Mouse (Mus musculus) heart, embryonic 14.5 days (tissue): ENCODE measurements at regions not wholly inside any gene's neighbourhood (a gene's known extent, or its start where the extent isn't known, plus 50 kb on each side); places are given as distances from the start of the nearest gene placed in this dataset.

ENCODE experiments used
- ATAC-seq: fragments of 200-750 bp; cut with Nextera tagmentation; 2 replicates; pipeline ENCODE4 v1.8.0; 2017; ENCODE audit warnings: low read depth, moderate TSS enrichment; ENCODE audit not compliant: insufficient number of reproducible peaks, insufficient read depth, low FRiP score
- H3K27ac ChIP-seq, 2 experiments: fragments of 200-500 bp in 1 of 2; fragments of 300-500 bp in 1 of 2; sonication (generic) in 1 of 2; replicated peaks in 1 of 2; 2 replicates each; pipeline ENCODE4 v1.5.1; 2012 to 2014; ENCODE audit warnings: low read depth in 2 of 2, low read length in 2 of 2, control low read depth in 1 of 2, mild to moderate bottlenecking in 1 of 2, mixed read lengths in 1 of 2; ENCODE audit not compliant: control insufficient read depth in 1 of 2, insufficient read depth in 1 of 2
- H3K27me3 ChIP-seq: fragments of 300-500 bp; sonication (generic); 2 replicates; pipeline ENCODE4 v1.6.1; 2014; ENCODE audit warnings: mild to moderate bottlenecking, low read length, control low read depth; ENCODE audit not compliant: control insufficient read depth, insufficient read depth
- H3K36me3 ChIP-seq: fragments of 300-500 bp; sonication (generic); 2 replicates; pipeline ENCODE4 v1.6.1; 2014; ENCODE audit warnings: mild to moderate bottlenecking, control low read depth, low read length, mixed read lengths; ENCODE audit not compliant: control insufficient read depth, insufficient read depth
- H3K4me1 ChIP-seq, 2 experiments: fragments of 200-500 bp in 1 of 2; fragments of 300-500 bp in 1 of 2; sonication (generic) in 1 of 2; 2 replicates each; pipeline ENCODE4 v1.6.1; 2012 to 2014; ENCODE audit warnings: low read length in 2 of 2, control low read depth in 1 of 2, mixed read lengths in 1 of 2; ENCODE audit not compliant: control insufficient read depth in 2 of 2, insufficient read depth in 2 of 2
- H3K4me2 ChIP-seq: fragments of 300-500 bp; sonication (generic); 2 replicates; pipeline ENCODE4 v1.6.1; 2014; ENCODE audit warnings: mild to moderate bottlenecking, low read length
- H3K4me3 ChIP-seq, 2 experiments: fragments of 200-500 bp in 1 of 2; fragments of 300-500 bp in 1 of 2; sonication (generic) in 1 of 2; 2 replicates each; pipeline ENCODE4 v1.5.1; 2012 to 2014; ENCODE audit warnings: low read length in 2 of 2, mild to moderate bottlenecking in 2 of 2, control low read depth in 1 of 2, low read depth in 1 of 2, moderate library complexity in 1 of 2; ENCODE audit not compliant: control insufficient read depth in 1 of 2, insufficient read depth in 1 of 2
- H3K9ac ChIP-seq: fragments of 300-500 bp; sonication (generic); 2 replicates; pipeline ENCODE4 v1.6.1; 2014; ENCODE audit warnings: mild to moderate bottlenecking, low read length
- H3K9me3 ChIP-seq: fragments of 300-500 bp; sonication (generic); 2 replicates; pipeline ENCODE4 v1.6.1; 2016; ENCODE audit warnings: low read length, control low read depth; ENCODE audit not compliant: control insufficient read depth
- WGBS: fragments of 180-500 bp; shearing (Covaris S2); extraction: QIAGEN DNeasy Blood & Tissue Kit; methylation state at CpG from one replicate; pipeline ENCODE4 v1.1.7; 2014; 5-methylcytosine and 5-hydroxymethylcytosine counted together

DNA sequence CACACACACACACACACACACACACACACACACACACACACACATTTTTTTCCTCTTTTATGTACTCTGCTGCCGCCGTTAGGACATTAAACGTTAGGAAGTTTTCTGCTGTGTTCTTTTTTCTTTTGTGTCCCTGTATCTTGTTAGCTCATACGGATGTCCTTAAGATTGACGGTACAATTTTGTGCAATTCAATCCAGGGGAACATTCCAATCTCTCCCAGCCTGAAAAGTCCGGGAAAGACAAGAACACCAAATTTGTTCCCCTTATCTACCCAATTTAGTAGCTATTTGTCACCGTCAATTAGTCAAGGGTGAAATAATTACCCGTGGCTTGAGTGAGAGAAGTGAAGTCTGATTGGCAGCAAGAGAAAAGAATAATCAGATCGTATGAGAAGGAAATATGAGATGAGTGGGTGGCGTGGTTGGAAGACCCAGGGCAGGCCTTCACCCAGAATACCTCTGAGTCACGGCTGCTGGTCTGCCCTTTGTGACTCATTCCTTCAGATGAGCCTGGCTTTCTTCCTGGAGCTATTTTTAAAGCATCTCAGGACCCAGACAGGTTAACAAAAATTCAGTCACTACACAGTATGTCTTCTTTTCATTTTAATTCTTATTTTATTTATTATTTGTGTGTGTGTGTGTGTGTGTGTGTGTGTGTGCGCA lies 318.4 kb downstream of the Insig2 start:
- Histone ChIP-seq H3K27ac (no peak overlapping the region), H3K4me3 (no peak overlapping the region), H3K9me3 (peaks cover 6% of the 10 kb centered on the region; the same call in 1 of the 2 replicates), H3K4me2 (0 out of 2 replicates have a peak overlapping the region, but pooled peaks have one; percentile 13), H3K4me1 (peaks cover 0 to 3% of the 10 kb centered on the region in 2 experiments; a peak in 2 of 4 replicates), H3K9ac (no peak overlapping the region), H3K36me3 (no peaks in the 10 kb centered on the region), H3K27me3 (no peaks in the 10 kb centered on the region)
- no peak for ATAC-seq
- 39% methylated on average over 12 of the region's 12 CpGs for WGBS

GRCm38 (mm10) chr1:121029375-121029774 lies 303.0 kb downstream of the Insig2 start:
- Histone ChIP-seq H3K4me2 (no peak overlapping the region), H3K4me1 (no peaks in the 10 kb centered on the region), H3K9me3 (no peaks in the 10 kb centered on the region), H3K4me3 (no peak overlapping the region), H3K27me3 (no peaks in the 10 kb centered on the region), H3K27ac (no peak overlapping the region), H3K9ac (no peak overlapping the region), H3K36me3 (no peaks in the 10 kb centered on the region)
- WGBS = 59% methylated on average over 2 of the region's 2 CpGs
- no peak for ATAC-seq

DNA sequence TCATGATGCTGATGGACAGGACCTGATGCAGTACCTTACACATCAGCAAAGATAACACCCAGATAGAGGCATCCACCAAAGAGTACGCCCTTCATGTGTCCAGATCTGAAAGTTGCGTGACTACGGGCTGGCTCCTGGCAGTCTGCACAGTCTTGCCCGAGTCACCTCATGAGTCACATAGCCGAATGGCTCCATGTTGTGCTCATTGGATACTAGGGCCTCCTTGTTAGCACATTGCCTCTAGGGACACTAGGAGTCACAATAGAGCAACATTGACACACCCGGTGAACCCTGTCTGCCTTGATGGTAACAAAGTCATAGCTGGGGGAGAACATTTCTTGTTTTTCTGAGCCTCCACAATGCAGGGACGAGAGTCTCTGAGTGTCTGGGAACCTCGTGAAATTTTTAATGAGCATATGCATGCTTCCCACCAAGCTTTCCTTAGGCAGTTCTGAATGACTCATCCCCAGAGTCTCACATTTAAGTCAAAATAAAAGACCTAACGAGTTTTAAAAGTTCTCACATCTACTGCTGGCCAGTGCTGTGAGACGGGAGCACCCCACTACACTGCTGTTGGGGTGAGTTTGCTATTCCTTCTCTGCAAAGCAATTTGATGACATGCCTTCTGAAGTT lies 297.5 kb downstream of the Insig2 start:
- H3K9me3 ChIP-seq = no peaks in the 10 kb centered on the region
- H3K9ac ChIP-seq = no peak overlapping the region
- H3K36me3 ChIP-seq = no peaks in the 10 kb centered on the region
- 83% methylated on average over 10 of the region's 10 CpGs for WGBS
- no peak overlapping the region for H3K4me2 ChIP-seq
- H3K4me3 ChIP-seq = no peak overlapping the region
- no peak overlapping the region for H3K27ac ChIP-seq
- no peaks in the 10 kb centered on the region for H3K4me1 ChIP-seq
- no peak for ATAC-seq
- no peaks in the 10 kb centered on the region for H3K27me3 ChIP-seq

GRCm38 (mm10) chr1:121046581-121046980 lies 285.8 kb downstream of the Insig2 start:
- ATAC-seq = no peak
- no peaks in the 10 kb centered on the region for H3K27me3 ChIP-seq
- WGBS = 71% methylated on average over 6 of the region's 6 CpGs

GRCm38 (mm10) chr1:121047406-121047805 lies 285.0 kb downstream of the Insig2 start:
- no peaks in the 10 kb centered on the region for H3K36me3 ChIP-seq
- H3K27ac ChIP-seq = no peak overlapping the region
- H3K27me3 ChIP-seq = no peaks in the 10 kb centered on the region
- no peak for ATAC-seq
- H3K4me3 ChIP-seq = no peak overlapping the region
- H3K4me1 ChIP-seq = peaks cover 0 to 5% of the 10 kb centered on the region in 2 experiments; a peak in 1 of 4 replicates
- 6% methylated on average over 2 of the region's 2 CpGs for WGBS
- no peaks in the 10 kb centered on the region for H3K9me3 ChIP-seq
- no peak overlapping the region for H3K9ac ChIP-seq
- no peak overlapping the region for H3K4me2 ChIP-seq

More at GRCm38 (mm10) chr1:121046581-121046980, 285.8 kb downstream of the Insig2 start:
- Histone ChIP-seq H3K9ac (no peak overlapping the region), H3K4me1 (peaks cover 0 to 5% of the 10 kb centered on the region in 2 experiments; a peak in 1 of 4 replicates), H3K4me2 (no peak overlapping the region), H3K27ac (no peak overlapping the region), H3K36me3 (no peaks in the 10 kb centered on the region), H3K9me3 (no peaks in the 10 kb centered on the region), H3K4me3 (no peak overlapping the region)

DNA sequence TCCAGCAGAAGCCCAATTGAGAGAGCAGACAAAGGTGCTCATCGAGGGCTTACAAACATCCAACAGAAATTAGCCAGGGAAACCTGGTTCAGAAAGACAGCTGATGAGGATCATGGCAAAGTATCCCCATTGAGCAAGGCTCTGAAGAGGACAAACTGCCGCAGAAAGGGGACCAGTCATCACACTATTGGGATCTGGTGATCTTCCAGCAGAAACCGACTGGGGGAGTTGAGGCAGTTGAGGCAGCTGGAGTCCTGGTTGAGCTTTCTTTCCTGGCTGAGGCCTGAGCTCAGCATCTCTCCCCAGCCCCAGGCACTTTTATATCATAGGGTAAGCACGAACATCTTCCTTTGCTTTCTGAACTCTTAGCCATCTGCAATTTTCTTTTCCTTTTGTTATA lies 282.7 kb downstream of the Insig2 start:
- Histone ChIP-seq H3K27ac (no peak overlapping the region), H3K36me3 (no peaks in the 10 kb centered on the region), H3K4me2 (no peak overlapping the region), H3K9ac (no peak overlapping the region), H3K4me3 (no peak overlapping the region), H3K27me3 (no peaks in the 10 kb centered on the region), H3K4me1 (peaks cover 0 to 5% of the 10 kb centered on the region in 2 experiments; a peak in 1 of 4 replicates), H3K9me3 (no peaks in the 10 kb centered on the region)
- ATAC-seq = no peak
- 68% methylated on average over 4 of the region's 4 CpGs for WGBS

DNA sequence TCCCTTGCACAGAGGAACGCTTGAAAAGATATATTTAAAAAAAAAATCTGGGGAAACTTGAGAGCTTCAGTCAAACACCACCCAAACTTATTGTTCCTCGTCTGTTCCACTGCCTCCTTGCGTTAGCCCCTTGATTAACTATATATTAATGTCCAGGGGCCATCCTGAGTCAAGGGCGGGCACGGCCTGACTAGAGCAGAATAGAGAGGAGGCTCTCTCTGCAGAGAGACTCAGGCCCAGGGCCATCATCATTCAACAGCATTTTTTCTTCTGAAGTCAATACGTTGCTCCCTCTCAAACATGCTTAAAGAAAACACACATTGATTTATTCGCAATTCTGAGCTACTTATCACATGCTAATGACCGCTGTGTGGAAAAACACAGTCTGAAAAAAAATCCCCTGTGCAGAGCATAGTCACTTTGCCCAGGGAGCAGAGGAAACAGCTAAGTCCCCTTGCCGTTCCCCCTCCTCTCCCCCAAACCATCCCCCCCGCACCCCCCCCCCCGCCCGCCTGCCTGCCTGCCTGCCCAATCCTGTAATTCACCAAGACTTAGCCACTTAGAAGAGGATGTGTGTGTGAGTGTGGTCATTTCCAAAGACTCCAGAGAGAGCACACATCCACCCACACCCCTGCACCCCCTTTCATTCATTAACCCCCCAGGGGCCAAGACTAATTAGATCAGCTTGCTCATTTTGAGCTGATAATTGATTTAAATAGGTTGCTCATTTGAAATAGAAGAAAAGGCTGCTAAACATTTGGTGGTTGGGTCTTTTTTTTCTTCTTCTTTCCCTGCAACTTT lies 281.5 kb downstream of the Insig2 start:
- Histone ChIP-seq H3K4me3 (no peak overlapping the region), H3K9ac (no peak overlapping the region), H3K4me1 (peaks cover 0 to 5% of the 10 kb centered on the region in 2 experiments; a peak in 1 of 4 replicates), H3K27ac (no peak overlapping the region), H3K36me3 (no peaks in the 10 kb centered on the region), H3K9me3 (no peaks in the 10 kb centered on the region), H3K4me2 (no peak overlapping the region), H3K27me3 (no peaks in the 10 kb centered on the region)
- ATAC-seq = no peak
- WGBS = 36% methylated on average over 12 of the region's 12 CpGs
